Mouse (Mus musculus): Measurements from ENCODE around the gene Nadsyn1. TPM values are rescaled to one million over a fixed set of nuclear protein-coding genes. Genes with fewer than 3 reads are reported as not detected.

The Nadsyn1 gene
- polyA plus RNA-seq, 1 experiment, result 12.3 TPM

DNA sequence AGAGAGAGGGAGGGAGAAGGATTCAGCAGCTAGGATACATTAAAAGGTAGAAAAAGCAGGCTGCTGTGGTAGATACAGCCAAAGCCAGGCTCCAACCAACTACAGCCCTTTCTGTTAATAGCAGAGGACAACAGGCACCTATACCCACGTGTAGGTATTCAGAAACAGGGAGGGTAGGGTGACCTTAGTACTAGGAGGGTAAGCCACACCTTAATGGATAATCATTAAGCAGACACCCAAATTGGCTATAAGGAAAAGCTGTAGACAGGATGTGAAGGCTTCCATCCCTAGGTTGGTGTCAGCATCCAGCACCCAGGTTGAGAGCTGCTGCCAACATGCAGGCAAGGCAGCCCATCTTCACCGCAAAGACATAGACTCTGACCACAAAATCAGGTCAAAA lies 1.4 kb downstream of the Nadsyn1 start:
- Histone ChIP-seq H3K27me3 (ENCODE audit: control insufficient read depth, insufficient read depth, low read length, poor library complexity, severe bottlenecking) (no peaks in the 10 kb centered on the region), H3K27ac (ENCODE audit: insufficient read depth, low read length) (no peak overlapping the region)
- TF ChIP-seq EP300 (IDR thresholded peaks at IDR 0.05; ENCODE audit: insufficient read depth, low read depth, low read length), result no peak
- no peak for TF ChIP-seq CTCF (IDR thresholded peaks at IDR 0.05; ENCODE audit: low read depth, low read length)
- no peak for TF ChIP-seq POLR2A (IDR thresholded peaks at IDR 0.05; ENCODE audit: insufficient read depth, low read length)

DNA sequence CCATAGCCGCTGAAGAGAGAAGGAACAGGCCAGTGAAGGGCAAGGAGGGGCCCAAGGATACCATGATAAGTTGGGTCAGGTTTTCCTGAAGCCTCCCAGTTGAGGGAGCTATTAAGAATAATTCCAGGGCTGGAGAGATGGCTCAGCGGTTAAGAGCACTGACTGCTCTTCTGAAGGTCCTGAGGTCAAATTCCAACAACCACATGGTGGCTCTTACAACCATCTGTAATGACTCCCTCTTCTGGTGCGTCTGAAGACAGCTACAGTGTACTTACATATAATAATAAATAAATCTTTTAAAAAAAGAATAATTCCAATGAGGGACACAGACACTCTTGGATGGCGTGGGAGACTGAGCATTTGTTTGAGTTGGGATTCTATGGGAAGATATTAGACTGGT lies 3.4 kb downstream of the Nadsyn1 start:
- Histone ChIP-seq H3K9ac (ENCODE audit: low read depth, poor library complexity, severe bottlenecking) (no peak overlapping the region), H3K27me3 (ENCODE audit: control insufficient read depth, insufficient read depth, low read length, poor library complexity, severe bottlenecking) (no peaks in the 10 kb centered on the region), H3K4me1 (ENCODE audit: control insufficient read depth, insufficient read depth, low read length) (no peaks in the 10 kb centered on the region), H3K27ac (ENCODE audit: insufficient read depth, low read length) (no peak overlapping the region), H3K9me3 (replicated peaks; ENCODE audit: control insufficient read depth, insufficient read depth, low read length, poor library complexity, severe bottlenecking) (no peaks in the 10 kb centered on the region), H3K4me3 (ENCODE audit: low read depth, low read length) (no peak overlapping the region), H3K36me3 (ENCODE audit: control insufficient read depth, insufficient read depth, low read length, poor library complexity, severe bottlenecking) (no peaks in the 10 kb centered on the region)
- no peak for TF ChIP-seq POLR2A (IDR thresholded peaks at IDR 0.05; ENCODE audit: insufficient read depth, low read length)
- TF ChIP-seq CTCF (IDR thresholded peaks at IDR 0.05; ENCODE audit: low read depth, low read length), result no peak
- TF ChIP-seq EP300 (IDR thresholded peaks at IDR 0.05; ENCODE audit: insufficient read depth, low read depth, low read length), result no peak

More for the DNA sequence above, 1.4 kb downstream of the Nadsyn1 start:
- no peak overlapping the region for H3K9ac ChIP-seq (ENCODE audit: low read depth, poor library complexity, severe bottlenecking)
- no peaks in the 10 kb centered on the region for H3K4me1 ChIP-seq (ENCODE audit: control insufficient read depth, insufficient read depth, low read length)
- H3K9me3 ChIP-seq (replicated peaks; ENCODE audit: control insufficient read depth, insufficient read depth, low read length, poor library complexity, severe bottlenecking), result no peaks in the 10 kb centered on the region
- no peaks in the 10 kb centered on the region for H3K36me3 ChIP-seq (ENCODE audit: control insufficient read depth, insufficient read depth, low read length, poor library complexity, severe bottlenecking)
- no peak overlapping the region for H3K4me3 ChIP-seq (ENCODE audit: low read depth, low read length)

DNA sequence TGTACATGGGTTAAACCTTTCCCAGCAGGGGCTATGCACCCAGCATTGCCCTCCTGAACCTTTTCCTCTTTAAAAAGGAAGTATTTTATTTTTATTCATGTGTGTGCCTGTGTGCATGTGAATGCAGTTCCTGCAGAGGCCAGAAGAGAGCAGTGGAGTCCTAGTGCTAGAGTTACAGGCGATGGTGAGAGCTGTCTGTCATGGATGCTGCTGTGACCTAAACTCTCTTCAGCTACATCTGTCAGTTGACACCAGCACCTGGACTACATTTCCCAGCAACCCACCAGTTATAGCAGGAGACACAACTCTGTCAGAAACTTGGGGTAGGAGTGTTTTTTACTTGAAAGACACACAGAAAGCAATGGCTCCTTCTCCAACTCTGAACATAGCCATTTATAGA lies 13.7 kb downstream of the Nadsyn1 start:
- H3K9ac ChIP-seq (ENCODE audit: low read depth, poor library complexity, severe bottlenecking), result no peak overlapping the region
- H3K36me3 ChIP-seq (ENCODE audit: control insufficient read depth, insufficient read depth, low read length, poor library complexity, severe bottlenecking), result 0 out of 2 replicates have a peak, but pooled peaks cover 2% of the 10 kb centered on the region
- H3K4me1 ChIP-seq (ENCODE audit: control insufficient read depth, insufficient read depth, low read length), result no peaks in the 10 kb centered on the region
- no peaks in the 10 kb centered on the region for H3K27me3 ChIP-seq (ENCODE audit: control insufficient read depth, insufficient read depth, low read length, poor library complexity, severe bottlenecking)
- H3K4me3 ChIP-seq (ENCODE audit: low read depth, low read length), result no peak overlapping the region
- no peaks in the 10 kb centered on the region for H3K9me3 ChIP-seq (replicated peaks; ENCODE audit: control insufficient read depth, insufficient read depth, low read length, poor library complexity, severe bottlenecking)
- H3K27ac ChIP-seq (ENCODE audit: insufficient read depth, low read length), result no peak overlapping the region
- TF ChIP-seq CTCF (IDR thresholded peaks at IDR 0.05; ENCODE audit: low read depth, low read length) (peak; percentile 39), EP300 (IDR thresholded peaks at IDR 0.05; ENCODE audit: insufficient read depth, low read depth, low read length) (no peak)

DNA sequence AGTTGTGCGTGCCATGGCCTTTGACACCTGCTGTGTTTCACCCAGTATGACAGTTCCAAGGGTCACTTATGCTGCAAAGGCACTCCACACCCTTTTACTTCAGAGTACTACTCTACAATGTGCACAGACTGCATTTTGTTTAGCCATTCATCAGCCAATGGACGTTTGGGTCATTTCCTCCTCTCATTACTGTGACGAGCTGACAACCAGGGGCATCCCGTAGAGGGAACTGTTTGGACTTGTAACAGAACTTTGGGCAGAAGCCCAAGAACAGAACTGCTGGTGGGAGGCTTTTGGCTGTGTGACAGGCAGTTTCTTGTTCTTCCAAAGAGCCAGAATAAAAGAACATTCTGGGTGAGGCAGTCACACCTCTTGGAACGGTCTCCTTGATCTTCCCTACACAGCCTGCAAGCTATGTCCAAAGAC lies 17.4 kb downstream of the Nadsyn1 start:
- Histone ChIP-seq H3K4me1 (ENCODE audit: control insufficient read depth, insufficient read depth, low read length) (no peaks in the 10 kb centered on the region), H3K9me3 (replicated peaks; ENCODE audit: control insufficient read depth, insufficient read depth, low read length, poor library complexity, severe bottlenecking) (no peaks in the 10 kb centered on the region), H3K4me3 (ENCODE audit: low read depth, low read length) (no peak overlapping the region), H3K27me3 (ENCODE audit: control insufficient read depth, insufficient read depth, low read length, poor library complexity, severe bottlenecking) (no peaks in the 10 kb centered on the region), H3K27ac (ENCODE audit: insufficient read depth, low read length) (no peak overlapping the region), H3K9ac (ENCODE audit: low read depth, poor library complexity, severe bottlenecking) (no peak overlapping the region), H3K36me3 (ENCODE audit: control insufficient read depth, insufficient read depth, low read length, poor library complexity, severe bottlenecking) (0 out of 2 replicates have a peak, but pooled peaks cover 2% of the 10 kb centered on the region)
- TF ChIP-seq EP300 (IDR thresholded peaks at IDR 0.05; ENCODE audit: insufficient read depth, low read depth, low read length) (no peak), POLR2A (IDR thresholded peaks at IDR 0.05; ENCODE audit: insufficient read depth, low read length) (no peak), CTCF (IDR thresholded peaks at IDR 0.05; ENCODE audit: low read depth, low read length) (no peak)

DNA sequence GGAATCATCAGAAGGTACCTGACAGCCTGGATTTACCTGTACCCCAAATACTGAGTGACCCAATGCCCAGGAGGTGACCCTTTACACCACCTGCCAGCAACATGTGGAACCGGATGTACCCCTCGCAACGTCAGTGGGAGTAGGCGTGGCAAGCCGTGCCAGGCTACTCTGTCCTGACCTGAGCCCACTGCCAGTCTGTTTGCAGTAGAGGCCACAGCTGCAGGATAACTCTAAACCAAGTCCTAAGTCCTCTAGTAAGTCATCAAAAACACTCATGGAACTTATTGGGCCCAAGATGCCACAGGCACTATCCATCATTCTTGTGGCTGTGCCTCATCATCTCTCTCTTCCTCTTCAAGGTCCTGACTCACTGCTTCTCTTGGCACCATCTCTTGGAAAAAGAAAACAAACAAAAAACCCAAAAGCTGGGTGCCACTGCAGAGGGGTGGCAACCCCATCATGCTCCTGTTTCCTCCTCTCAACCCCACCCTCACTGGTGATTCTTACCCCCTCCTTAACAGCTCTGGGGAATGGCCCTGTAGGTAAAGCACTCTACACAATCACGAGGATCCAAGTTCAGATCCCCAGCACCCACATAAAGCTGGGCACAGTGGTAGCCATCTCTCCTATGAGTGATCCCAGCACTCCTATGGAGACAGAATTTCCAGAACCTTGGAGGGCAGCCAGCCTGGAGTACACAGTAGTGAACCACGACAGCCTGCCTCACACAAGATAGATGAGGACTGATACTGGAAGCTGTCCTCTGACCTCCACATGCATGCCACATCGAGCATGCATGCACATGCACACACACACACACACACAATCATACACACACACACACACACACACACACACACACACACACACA lies 21.2 kb downstream of the Nadsyn1 start:
- H3K27me3 ChIP-seq (ENCODE audit: control insufficient read depth, insufficient read depth, low read length, poor library complexity, severe bottlenecking), result no peaks in the 10 kb centered on the region
- H3K9ac ChIP-seq (ENCODE audit: low read depth, poor library complexity, severe bottlenecking), result no peak overlapping the region
- no peak overlapping the region for H3K27ac ChIP-seq (ENCODE audit: insufficient read depth, low read length)
- H3K9me3 ChIP-seq (replicated peaks; ENCODE audit: control insufficient read depth, insufficient read depth, low read length, poor library complexity, severe bottlenecking), result no peaks in the 10 kb centered on the region
- H3K36me3 ChIP-seq (ENCODE audit: control insufficient read depth, insufficient read depth, low read length, poor library complexity, severe bottlenecking), result peaks cover 8% of the 10 kb centered on the region; the same call in 1 of the 2 replicates
- H3K4me3 ChIP-seq (ENCODE audit: low read depth, low read length), result no peak overlapping the region
- no peaks in the 10 kb centered on the region for H3K4me1 ChIP-seq (ENCODE audit: control insufficient read depth, insufficient read depth, low read length)
- TF ChIP-seq EP300 (IDR thresholded peaks at IDR 0.05; ENCODE audit: insufficient read depth, low read depth, low read length), result no peak
- TF ChIP-seq CTCF (IDR thresholded peaks at IDR 0.05; ENCODE audit: low read depth, low read length), result no peak
- TF ChIP-seq POLR2A (IDR thresholded peaks at IDR 0.05; ENCODE audit: insufficient read depth, low read length), result no peak

DNA sequence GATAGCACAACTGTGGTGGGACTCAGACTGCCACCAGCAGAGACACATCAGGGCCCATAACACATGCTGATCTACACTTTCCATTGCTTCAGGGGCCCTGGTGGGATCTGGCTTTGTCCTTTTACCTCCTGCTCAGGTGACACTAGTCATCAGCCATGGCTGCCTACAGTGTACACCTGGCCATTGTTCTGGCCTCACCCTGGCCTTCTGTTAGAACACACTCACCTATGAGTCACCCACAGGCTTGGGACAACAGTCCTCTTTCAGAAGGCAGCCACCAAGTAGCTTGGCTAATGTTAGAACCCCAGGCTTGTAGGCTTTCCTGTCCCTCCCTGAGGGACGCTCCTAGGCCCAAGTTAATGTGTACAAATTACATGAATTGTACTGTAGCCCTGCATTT lies 21.9 kb downstream of the Nadsyn1 start:
- Histone ChIP-seq H3K4me1 (ENCODE audit: control insufficient read depth, insufficient read depth, low read length) (no peaks in the 10 kb centered on the region), H3K4me3 (ENCODE audit: low read depth, low read length) (no peak overlapping the region), H3K9ac (ENCODE audit: low read depth, poor library complexity, severe bottlenecking) (no peak overlapping the region), H3K9me3 (replicated peaks; ENCODE audit: control insufficient read depth, insufficient read depth, low read length, poor library complexity, severe bottlenecking) (no peaks in the 10 kb centered on the region), H3K27me3 (ENCODE audit: control insufficient read depth, insufficient read depth, low read length, poor library complexity, severe bottlenecking) (no peaks in the 10 kb centered on the region), H3K36me3 (ENCODE audit: control insufficient read depth, insufficient read depth, low read length, poor library complexity, severe bottlenecking) (peaks cover 8% of the 10 kb centered on the region; the same call in 1 of the 2 replicates), H3K27ac (ENCODE audit: insufficient read depth, low read length) (no peak overlapping the region)
- TF ChIP-seq POLR2A (IDR thresholded peaks at IDR 0.05; ENCODE audit: insufficient read depth, low read length) (no peak), EP300 (IDR thresholded peaks at IDR 0.05; ENCODE audit: insufficient read depth, low read depth, low read length) (no peak), CTCF (IDR thresholded peaks at IDR 0.05; ENCODE audit: low read depth, low read length) (no peak)

All from ES-Bruce4 (cell line).